Mouse (Mus musculus): Measurements from ENCODE around the gene Hsd17b2.

DNA sequence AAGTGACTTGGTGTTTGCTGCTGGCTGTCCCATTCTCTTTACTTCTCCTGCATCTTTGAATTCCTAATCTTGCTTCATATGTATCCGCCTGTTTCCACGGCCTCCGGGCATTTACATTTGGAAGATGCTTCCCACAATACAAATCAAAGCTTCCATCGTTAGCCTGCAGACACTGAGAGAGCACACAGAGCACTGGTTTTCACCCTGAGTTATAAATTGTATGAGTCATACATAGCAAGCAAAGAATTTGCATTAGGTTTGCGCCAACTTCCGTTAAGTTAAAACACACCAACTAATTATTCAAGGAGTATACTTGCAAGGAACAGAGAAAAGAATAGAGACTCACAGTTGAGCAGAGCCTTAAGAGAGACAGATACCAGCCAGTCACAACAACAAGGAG is 77.6 kb downstream of the Hsd17b2 start:
- TF ChIP-seq CTCF (IDR thresholded peaks at IDR 0.05; ENCODE audit: low read depth, low read length) (no peak), POLR2A (IDR thresholded peaks at IDR 0.05; ENCODE audit: extremely low read depth, insufficient read depth, low read length) (no peak)

All from liver, adult 2 months (tissue).